Mouse (Mus musculus) midbrain, embryonic 15.5 days (tissue): ENCODE data around the gene Gm49358. TPM values are rescaled to one million over a fixed set of nuclear protein-coding genes. Genes with fewer than 3 reads are reported as not detected.

ENCODE experiments used
- ATAC-seq: fragments of 200-750 bp; cut with Nextera tagmentation; replicated peaks from 2 replicates; pipeline ENCODE4 v1.8.0; 2017; ENCODE audit warnings: moderate TSS enrichment
- H3K27ac ChIP-seq: fragments of 300-500 bp; sonication (generic); 2 replicates; pipeline ENCODE4 v1.5.1; 2015; ENCODE audit warnings: mild to moderate bottlenecking, inconsistent platforms
- H3K27me3 ChIP-seq: fragments of 300-500 bp; sonication (generic); replicated peaks from 2 replicates; pipeline ENCODE4 v1.6.1; 2015; ENCODE audit warnings: inconsistent platforms
- H3K36me3 ChIP-seq: fragments of 300-500 bp; sonication (generic); replicated peaks from 2 replicates; pipeline ENCODE4 v1.6.1; 2015; ENCODE audit warnings: inconsistent platforms
- H3K4me1 ChIP-seq: fragments of 300-500 bp; sonication (generic); 2 replicates; pipeline ENCODE4 v1.6.1; 2015; ENCODE audit warnings: inconsistent platforms
- H3K4me2 ChIP-seq: fragments of 300-500 bp; sonication (generic); 2 replicates; pipeline ENCODE4 v1.6.1; 2015; ENCODE audit warnings: inconsistent platforms, mild to moderate bottlenecking, moderate library complexity
- H3K4me3 ChIP-seq: fragments of 300-500 bp; sonication (generic); 2 replicates; pipeline ENCODE4 v1.5.1; 2015; ENCODE audit warnings: mild to moderate bottlenecking, inconsistent platforms
- H3K9ac ChIP-seq: fragments of 300-500 bp; sonication (generic); 2 replicates; pipeline ENCODE4 v1.6.1; 2015; ENCODE audit warnings: mild to moderate bottlenecking, inconsistent platforms
- H3K9me3 ChIP-seq: fragments of 300-500 bp; sonication (generic); 2 replicates; pipeline ENCODE4 v1.6.1; 2016; ENCODE audit warnings: inconsistent platforms
- WGBS: fragments of 180-500 bp; shearing (Covaris S2); methylation state at CpG from one replicate; pipeline ENCODE4 v1.1.7; 2015; ENCODE audit warnings: mixed read lengths; 5-methylcytosine and 5-hydroxymethylcytosine counted together
- polyA plus RNA-seq: library from polyadenylated mRNA; unstranded; fragments of >200 nt; fragmentation: Nextera tagmentation; extraction: Ambion mirVana; gene quantifications from 2 replicates; pipeline ENCODE4 v1.2.1, GENCODE M21; 2015

Gene Gm49358
- polyA plus RNA-seq, 1 experiment from 2014 or later: not detected

DNA sequence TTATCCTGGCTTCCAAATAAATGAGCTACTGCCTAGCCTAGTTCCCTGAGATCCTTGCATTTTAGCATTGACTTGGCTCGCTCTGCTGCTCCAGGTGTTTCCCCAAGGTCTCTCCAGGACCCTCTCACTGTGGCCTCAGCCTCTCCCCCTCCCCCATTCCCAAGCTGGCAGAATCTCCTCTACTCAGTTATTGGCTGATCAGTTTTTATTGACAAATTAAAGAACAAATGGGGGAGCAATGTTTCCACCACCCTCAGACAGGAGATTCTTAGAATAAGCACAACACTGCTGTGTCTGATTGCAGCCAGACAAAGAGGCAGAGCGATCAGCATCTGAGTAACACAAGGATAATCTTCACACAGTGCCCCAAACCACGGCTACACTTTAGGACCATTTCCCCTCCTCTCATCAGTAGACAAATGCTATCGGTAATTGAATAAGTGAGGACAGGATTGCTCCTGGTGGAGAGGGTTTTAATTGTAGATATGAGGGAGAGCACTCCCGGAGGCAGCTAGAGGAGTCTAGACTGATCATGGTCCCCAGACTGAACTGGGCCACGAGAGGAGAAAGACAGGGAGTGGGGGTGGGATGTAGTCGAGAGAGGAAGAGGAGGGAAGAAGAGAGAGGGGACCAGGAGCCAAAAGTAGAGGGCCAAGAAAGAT lies 1.9 kb upstream of the Gm49358 start:
- H3K36me3 ChIP-seq: no peaks in the 10 kb centered on the region
- no peaks in the 10 kb centered on the region for H3K27me3 ChIP-seq
- H3K27ac ChIP-seq: peak overlapping the region; percentile 56
- no peaks in the 10 kb centered on the region for H3K9me3 ChIP-seq
- H3K9ac ChIP-seq: no peak overlapping the region
- no peak overlapping the region for H3K4me2 ChIP-seq
- peak; percentile 79 for ATAC-seq
- no peak overlapping the region for H3K4me3 ChIP-seq
- H3K4me1 ChIP-seq: no peaks in the 10 kb centered on the region
- WGBS: 50% methylated on average over 7 of the region's 7 CpGs

GRCm38 (mm10) chr10:86762384-86762730 lies 1.4 kb upstream of the Gm49358 start:
- Histone ChIP-seq H3K4me2 (no peak overlapping the region), H3K9ac (no peak overlapping the region), H3K9me3 (no peaks in the 10 kb centered on the region), H3K4me1 (no peaks in the 10 kb centered on the region), H3K27ac (peak overlapping the region; percentile 56), H3K4me3 (no peak overlapping the region), H3K36me3 (no peaks in the 10 kb centered on the region), H3K27me3 (no peaks in the 10 kb centered on the region)
- WGBS: 57% methylated on average over 3 of the region's 3 CpGs
- ATAC-seq: peak; percentile 43

DNA sequence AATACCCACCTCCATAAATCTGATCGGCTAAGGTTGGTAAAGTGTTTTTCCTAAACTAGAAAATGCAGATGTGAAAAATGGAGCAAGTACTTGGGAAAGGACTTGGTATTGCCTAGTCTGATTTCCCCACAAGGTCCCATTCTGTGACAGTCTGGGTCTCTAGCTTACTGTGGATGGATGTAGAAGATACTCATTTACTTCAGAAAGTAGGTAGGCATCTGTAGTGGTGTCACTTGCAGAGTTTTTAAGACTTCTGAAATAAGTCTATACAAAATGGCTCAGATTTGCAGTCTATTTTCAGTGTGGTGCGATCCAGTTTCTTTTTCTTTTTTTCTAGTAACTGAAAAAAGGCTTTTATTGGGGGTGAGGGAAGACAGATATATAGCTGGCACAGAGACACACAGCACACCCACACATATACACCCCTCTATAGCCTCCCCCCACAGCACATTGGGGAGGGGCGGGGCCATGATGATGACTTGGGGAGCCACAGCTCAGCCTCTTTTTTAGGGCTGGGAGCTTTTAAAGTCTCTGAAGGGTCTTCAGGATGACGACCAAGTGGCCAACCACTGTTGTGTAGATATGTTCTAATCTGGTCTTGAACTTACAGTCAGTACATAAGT lies 1.7 kb downstream of the Gm49358 start:
- no peak overlapping the region for H3K4me2 ChIP-seq
- 88% methylated on average over 4 of the region's 4 CpGs for WGBS
- no peak overlapping the region for H3K9ac ChIP-seq
- H3K4me3 ChIP-seq: no peak overlapping the region
- H3K36me3 ChIP-seq: no peaks in the 10 kb centered on the region
- no peaks in the 10 kb centered on the region for H3K27me3 ChIP-seq
- no peak for ATAC-seq
- H3K27ac ChIP-seq: no peak overlapping the region
- H3K9me3 ChIP-seq: no peaks in the 10 kb centered on the region
- H3K4me1 ChIP-seq: peaks cover 12% of the 10 kb centered on the region

DNA sequence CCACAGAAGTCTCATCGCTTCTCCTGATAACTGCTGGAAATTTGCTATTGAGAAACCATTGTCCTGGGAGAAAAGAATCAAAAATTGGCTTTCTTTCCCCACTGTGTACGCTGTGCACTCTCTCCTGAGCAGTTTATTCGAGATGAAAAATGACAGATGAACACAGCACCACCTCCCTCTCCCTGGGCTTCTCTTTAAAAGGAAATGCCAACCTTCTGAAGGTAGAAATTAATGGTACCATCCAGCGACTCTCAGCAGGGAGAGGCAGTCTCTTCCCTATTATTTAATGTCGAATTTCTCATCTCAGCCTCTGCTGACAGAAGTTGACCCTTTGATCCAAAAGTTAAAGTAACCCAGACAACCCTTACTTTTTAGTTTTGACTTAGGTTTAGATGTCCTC lies 5.4 kb downstream of the Gm49358 start:
- Histone ChIP-seq H3K9ac (no peak overlapping the region), H3K4me3 (no peak overlapping the region), H3K4me2 (no peak overlapping the region), H3K4me1 (peaks cover 12% of the 10 kb centered on the region), H3K27me3 (no peaks in the 10 kb centered on the region), H3K27ac (peak overlapping the region; percentile 51), H3K36me3 (no peaks in the 10 kb centered on the region), H3K9me3 (no peaks in the 10 kb centered on the region)
- peak; percentile 67; the same call in 1 of the 2 replicates for ATAC-seq
- 52% methylated on average over 5 of the region's 5 CpGs for WGBS

DNA sequence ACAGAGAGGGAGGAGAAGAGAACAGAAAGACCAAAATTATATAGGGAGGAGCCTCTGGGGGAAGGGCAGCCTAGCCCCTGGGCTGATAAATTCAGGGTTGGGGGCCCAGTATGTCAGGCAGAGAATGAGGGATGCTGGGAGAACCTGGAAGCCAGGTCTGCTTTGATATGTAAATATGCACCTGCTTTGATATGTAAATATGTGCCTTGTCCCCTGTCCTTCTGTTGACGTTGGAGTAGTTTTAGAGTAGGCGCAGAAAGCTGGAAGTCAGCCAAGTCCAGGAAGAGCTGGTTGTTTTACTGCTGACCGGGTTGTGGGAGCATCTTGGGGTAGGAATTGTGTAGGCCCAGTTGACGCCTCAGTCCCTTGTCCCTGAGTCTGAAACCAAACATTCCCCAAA lies 6.0 kb downstream of the Gm49358 start:
- Histone ChIP-seq H3K9me3 (no peaks in the 10 kb centered on the region), H3K9ac (no peak overlapping the region), H3K27ac (peak overlapping the region; percentile 51), H3K4me2 (no peak overlapping the region), H3K36me3 (no peaks in the 10 kb centered on the region), H3K4me1 (peaks cover 12% of the 10 kb centered on the region), H3K27me3 (no peaks in the 10 kb centered on the region), H3K4me3 (no peak overlapping the region)
- 27% methylated on average over 4 of the region's 4 CpGs for WGBS
- ATAC-seq: peak; percentile 70

DNA sequence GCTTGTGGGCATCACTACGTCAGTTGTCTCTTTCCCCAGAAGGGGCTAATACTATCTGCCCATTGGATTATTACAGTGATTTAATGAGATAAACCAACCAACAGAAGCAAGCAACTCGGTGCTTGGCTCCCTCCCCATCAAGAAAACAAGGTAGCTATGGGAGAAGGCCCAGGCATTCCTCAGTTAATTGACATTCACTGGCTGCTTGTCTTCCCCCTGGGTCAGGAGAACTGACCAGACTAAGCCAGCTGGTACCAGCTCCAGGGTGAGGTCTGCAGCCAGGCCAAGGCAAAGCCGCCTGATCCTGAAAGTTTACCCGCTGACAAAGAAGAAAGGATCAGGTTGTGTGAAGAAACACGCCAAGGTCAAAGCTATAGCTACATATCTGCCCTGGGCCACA lies 7.9 kb downstream of the Gm49358 start:
- H3K27ac ChIP-seq: no peak overlapping the region
- H3K36me3 ChIP-seq: no peaks in the 10 kb centered on the region
- H3K4me3 ChIP-seq: no peak overlapping the region
- ATAC-seq: no peak
- no peaks in the 10 kb centered on the region for H3K9me3 ChIP-seq
- H3K27me3 ChIP-seq: no peaks in the 10 kb centered on the region
- peaks cover 12% of the 10 kb centered on the region for H3K4me1 ChIP-seq
- H3K9ac ChIP-seq: no peak overlapping the region
- H3K4me2 ChIP-seq: no peak overlapping the region
- 82% methylated on average over 5 of the region's 5 CpGs for WGBS

GRCm38 (mm10) chr10:86772231-86772631 lies 8.5 kb downstream of the Gm49358 start:
- Histone ChIP-seq H3K36me3 (no peaks in the 10 kb centered on the region), H3K4me3 (no peak overlapping the region), H3K27ac (no peak overlapping the region), H3K9me3 (no peaks in the 10 kb centered on the region), H3K4me2 (no peak overlapping the region), H3K4me1 (peaks cover 12% of the 10 kb centered on the region), H3K9ac (no peak overlapping the region), H3K27me3 (no peaks in the 10 kb centered on the region)
- no peak for ATAC-seq
- 74% methylated on average over 6 of the region's 6 CpGs for WGBS

- Histone ChIP-seq H3K36me3 (no peaks in the 10 kb centered on the region), H3K9me3 (no peaks in the 10 kb centered on the region), H3K4me2 (no peak overlapping the region), H3K27ac (no peak overlapping the region), H3K4me3 (no peak overlapping the region), H3K9ac (no peak overlapping the region), H3K27me3 (no peaks in the 10 kb centered on the region), H3K4me1 (peaks cover 19% of the 10 kb centered on the region)
- ATAC-seq: no peak
- 84% methylated on average over 4 of the region's 4 CpGs for WGBS
Measured at GRCm38 (mm10) chr10:86773360-86773759, 9.6 kb downstream of the Gm49358 start.

- Histone ChIP-seq H3K4me1 (peaks cover 19% of the 10 kb centered on the region), H3K9me3 (no peaks in the 10 kb centered on the region), H3K4me3 (no peak overlapping the region), H3K27me3 (no peaks in the 10 kb centered on the region), H3K9ac (no peak overlapping the region), H3K36me3 (no peaks in the 10 kb centered on the region), H3K27ac (no peak overlapping the region), H3K4me2 (no peak overlapping the region)
- no peak for ATAC-seq
- 84% methylated on average over 9 of the region's 9 CpGs for WGBS
Measured at GRCm38 (mm10) chr10:86776281-86776680, 12.5 kb downstream of the Gm49358 start.

- ATAC-seq: no peak
- Histone ChIP-seq H3K4me2 (peak overlapping the region; percentile 96), H3K9ac (peak overlapping the region; percentile 77), H3K4me3 (peak overlapping the region; percentile 86), H3K27ac (peak overlapping the region; percentile 76; the same call in 1 of the 2 replicates), H3K9me3 (no peaks in the 10 kb centered on the region), H3K4me1 (peaks cover 31% of the 10 kb centered on the region), H3K36me3 (no peaks in the 10 kb centered on the region), H3K27me3 (no peaks in the 10 kb centered on the region)
- WGBS: 44% methylated on average over 19 of the region's 19 CpGs
Measured at GRCm38 (mm10) chr10:86777614-86778319, 14.0 kb downstream of the Gm49358 start.

DNA sequence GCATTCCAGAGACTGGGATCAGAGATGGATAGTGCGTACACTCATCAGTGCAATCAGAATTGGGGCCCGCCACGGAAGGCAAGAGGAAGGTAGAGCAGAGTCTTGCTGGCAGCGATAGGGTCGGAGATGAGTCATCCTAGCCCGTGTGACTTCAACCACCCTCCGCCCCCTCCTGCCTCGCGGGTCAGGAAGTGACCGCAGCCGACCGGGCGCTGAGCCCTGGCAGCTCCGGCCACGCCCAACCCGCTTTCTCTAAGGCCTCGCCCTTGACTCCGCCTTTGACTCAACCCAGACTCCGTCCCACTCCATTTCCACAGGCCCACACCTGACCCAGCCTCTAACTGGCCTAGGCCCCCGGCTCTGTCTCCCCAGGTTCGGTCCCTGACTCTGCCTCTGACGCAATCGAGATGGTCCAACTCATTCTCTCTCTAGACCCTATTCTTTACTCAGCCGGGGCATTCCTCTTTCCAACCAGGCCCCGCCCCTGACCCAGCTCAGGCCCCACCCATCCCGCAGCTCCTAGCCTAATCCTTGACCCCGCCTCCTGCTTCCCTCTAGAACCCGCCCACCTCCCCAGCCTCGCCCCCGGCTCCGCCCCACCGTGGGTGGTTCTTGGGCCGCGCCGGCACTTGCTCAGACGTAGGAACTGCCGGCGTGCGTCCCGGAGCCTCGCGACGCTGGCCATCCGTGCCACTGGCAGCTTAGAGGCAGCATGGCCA lies 14.8 kb downstream of the Gm49358 start, which contains the start of gene Nt5dc3:
Nt5dc3 (plus strand) TSS at position 608 of the 719 bp plus-strand sequence.
- 1% methylated on average over 44 of the region's 44 CpGs for WGBS
- peak; percentile 97 for ATAC-seq
- Histone ChIP-seq H3K9me3 (no peaks in the 10 kb centered on the region), H3K36me3 (no peaks in the 10 kb centered on the region), H3K9ac (peak within 1 kb of the TSS; percentile 77), H3K27me3 (no peaks in the 10 kb centered on the region), H3K4me1 (peaks cover 38% of the 10 kb centered on the region), H3K4me3 (peak within 1 kb of the TSS; percentile 86), H3K4me2 (peak within 1 kb of the TSS; percentile 96), H3K27ac (peak within 1 kb of the TSS; percentile 76)

- WGBS: under 1% methylated on average over 58 of the region's 58 CpGs
- Histone ChIP-seq H3K9me3 (no peaks in the 10 kb centered on the region), H3K4me1 (peaks cover 39% of the 10 kb centered on the region), H3K9ac (peak overlapping the region; percentile 77), H3K27me3 (no peaks in the 10 kb centered on the region), H3K36me3 (no peaks in the 10 kb centered on the region), H3K4me2 (peak overlapping the region; percentile 96), H3K4me3 (peak overlapping the region; percentile 86), H3K27ac (peak overlapping the region; percentile 76)
- peak; percentile 74 for ATAC-seq
Measured at GRCm38 (mm10) chr10:86779117-86779755, 15.5 kb downstream of the Gm49358 start.
